Mouse (Mus musculus) forebrain, embryonic 16.5 days (tissue): ENCODE results near the gene Dmrt1. TPM values are rescaled to one million over a fixed set of nuclear protein-coding genes. Genes with fewer than 3 reads are reported as not detected.

ENCODE experiments used
- ATAC-seq: fragments of 200-750 bp; cut with Nextera tagmentation; 2 replicates; pipeline ENCODE4 v1.8.0; 2017; ENCODE audit warnings: mild to moderate bottlenecking, moderate library complexity
- H3K27ac ChIP-seq: fragments of 300-500 bp; sonication (generic); 2 replicates; pipeline ENCODE4 v1.5.1; 2014; ENCODE audit warnings: low read length, control low read depth
- H3K27me3 ChIP-seq: fragments of 300-500 bp; sonication (generic); replicated peaks from 2 replicates; pipeline ENCODE4 v1.6.1; 2014; ENCODE audit warnings: low read length; ENCODE audit not compliant: control insufficient read depth, insufficient read depth
- H3K36me3 ChIP-seq: fragments of 300-500 bp; sonication (generic); 2 replicates; pipeline ENCODE4 v1.6.1; 2014; ENCODE audit not compliant: control insufficient read depth, insufficient read depth
- H3K4me1 ChIP-seq: fragments of 300-500 bp; sonication (generic); replicated peaks from 2 replicates; pipeline ENCODE4 v1.6.1; 2014; ENCODE audit warnings: low read length; ENCODE audit not compliant: control insufficient read depth, insufficient read depth
- H3K4me2 ChIP-seq: fragments of 300-500 bp; sonication (generic); 2 replicates; pipeline ENCODE4 v1.6.1; 2014; ENCODE audit warnings: mild to moderate bottlenecking, low read length, control low read depth
- H3K4me3 ChIP-seq: fragments of 300-500 bp; sonication (generic); replicated peaks from 2 replicates; pipeline ENCODE4 v1.5.1; 2014; ENCODE audit warnings: mild to moderate bottlenecking, low read length, control low read depth
- H3K9ac ChIP-seq: fragments of 300-500 bp; sonication (generic); replicated peaks from 2 replicates; pipeline ENCODE4 v1.6.1; 2014; ENCODE audit warnings: low read depth, low read length, control low read depth
- H3K9me3 ChIP-seq: fragments of 300-500 bp; sonication (generic); 2 replicates; pipeline ENCODE4 v1.6.1; 2016; ENCODE audit warnings: low read length; ENCODE audit not compliant: control insufficient read depth
- WGBS: fragments of 180-500 bp; shearing (Covaris S2); extraction: QIAGEN DNeasy Blood & Tissue Kit; methylation state at CpG from one replicate; pipeline ENCODE4 v1.1.7; 2014; 5-methylcytosine and 5-hydroxymethylcytosine counted together
- polyA plus RNA-seq: library from polyadenylated mRNA; unstranded; fragments of >200 nt; fragmentation: Nextera tagmentation; extraction: Ambion mirVana; gene quantifications from 2 replicates; pipeline ENCODE4 v1.2.1, GENCODE M21; 2015

Gene Dmrt1
- polyA plus RNA-seq, 1 experiment from 2014 or later, result not detected

DNA sequence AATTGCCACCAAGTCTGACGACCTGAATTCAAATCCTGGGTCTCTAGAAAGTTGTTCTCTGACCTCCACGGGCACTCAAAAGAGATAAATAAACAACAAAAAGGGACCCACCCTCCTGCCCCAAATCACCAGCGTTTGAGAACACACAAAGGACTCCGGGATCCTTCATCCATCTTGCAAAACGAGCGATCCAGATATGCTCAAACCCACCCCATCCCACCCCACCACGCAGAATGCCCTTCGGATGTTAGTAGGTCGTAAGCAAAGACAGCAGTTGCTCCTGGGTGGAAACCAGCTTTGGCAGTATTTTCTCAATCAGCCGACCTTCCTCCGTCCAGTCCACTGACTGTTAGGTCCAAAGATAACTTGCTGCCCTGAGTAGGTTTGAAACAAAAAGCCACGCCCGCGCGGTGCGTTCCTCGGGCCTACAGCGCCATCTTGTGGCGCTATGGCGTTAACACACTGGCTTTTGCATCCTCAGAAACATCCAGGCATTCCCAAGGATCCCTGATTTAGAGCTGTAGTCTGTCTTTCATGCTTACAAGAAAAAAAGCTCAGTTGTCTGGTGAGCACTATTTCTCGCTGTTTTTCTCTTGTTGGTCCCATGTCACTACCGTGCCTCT is 130.3 kb downstream of the Dmrt1 start:
- no peaks in the 10 kb centered on the region for H3K9me3 ChIP-seq
- no peaks in the 10 kb centered on the region for H3K4me1 ChIP-seq
- 10% methylated on average over 22 of the region's 22 CpGs for WGBS
- H3K36me3 ChIP-seq, result no peaks in the 10 kb centered on the region
- peak overlapping the region; percentile 43 for H3K9ac ChIP-seq
- H3K27ac ChIP-seq, result no peak overlapping the region
- H3K4me3 ChIP-seq, result peak overlapping the region; percentile 43
- ATAC-seq, result peak; percentile 89
- peak overlapping the region; percentile 52 for H3K4me2 ChIP-seq
- no peaks in the 10 kb centered on the region for H3K27me3 ChIP-seq

DNA sequence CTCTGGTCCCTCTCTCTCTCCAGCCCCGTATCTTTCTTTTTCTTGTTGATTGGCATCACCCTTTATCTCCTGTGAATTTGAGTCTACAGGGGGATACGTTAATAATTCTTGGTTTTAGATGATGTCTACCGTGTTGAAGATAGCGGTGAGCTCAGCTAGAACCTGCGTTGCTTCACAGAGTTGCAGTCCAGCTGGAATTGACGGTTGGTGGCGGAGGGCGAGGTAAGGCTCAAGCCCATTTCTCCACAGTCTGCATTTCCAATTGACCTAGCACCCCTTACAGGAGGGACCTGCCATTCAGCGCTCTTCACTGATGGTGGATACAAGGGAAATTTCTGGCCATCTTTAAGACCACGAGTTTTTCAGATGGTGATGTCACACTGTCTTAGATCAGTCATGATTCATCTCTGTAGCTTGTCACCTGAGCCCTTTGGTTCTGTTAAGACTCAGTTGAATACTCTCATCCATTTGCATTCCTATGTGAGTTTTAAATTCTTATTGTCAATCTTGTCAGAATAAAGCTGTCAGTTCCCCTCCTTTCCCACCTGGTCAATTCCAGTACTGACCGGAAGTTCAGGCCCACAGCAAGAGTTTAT is 133.4 kb downstream of the Dmrt1 start:
- Histone ChIP-seq H3K36me3 (no peaks in the 10 kb centered on the region), H3K9ac (no peak overlapping the region), H3K27ac (no peak overlapping the region), H3K4me2 (no peak overlapping the region), H3K9me3 (no peaks in the 10 kb centered on the region), H3K27me3 (no peaks in the 10 kb centered on the region), H3K4me1 (no peaks in the 10 kb centered on the region), H3K4me3 (no peak overlapping the region)
- ATAC-seq, result no peak
- 77% methylated on average over 11 of the region's 11 CpGs for WGBS

DNA sequence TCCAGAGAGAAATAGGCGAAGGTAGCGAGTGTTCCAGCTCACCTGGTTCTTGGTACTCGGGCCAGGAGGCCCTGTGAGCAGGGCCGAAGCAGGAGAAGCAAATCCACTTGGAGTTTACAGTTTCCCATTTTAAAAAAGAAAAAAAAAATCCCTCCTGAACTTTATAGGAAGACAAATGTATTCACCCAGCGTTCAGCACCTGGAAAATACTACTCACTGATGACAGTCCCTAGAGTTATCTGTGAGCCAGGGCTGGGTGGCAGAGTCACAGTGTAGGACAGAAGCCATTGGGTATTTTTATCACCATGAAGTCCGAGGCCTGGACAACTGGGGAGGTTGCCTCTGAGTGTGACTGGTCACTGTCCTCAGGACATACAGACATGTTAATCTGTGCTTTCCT is 136.4 kb downstream of the Dmrt1 start:
- 88% methylated on average over 6 of the region's 6 CpGs for WGBS
- no peak overlapping the region for H3K9ac ChIP-seq
- no peak overlapping the region for H3K27ac ChIP-seq
- no peaks in the 10 kb centered on the region for H3K36me3 ChIP-seq
- no peak for ATAC-seq
- H3K27me3 ChIP-seq, result no peaks in the 10 kb centered on the region
- H3K4me1 ChIP-seq, result no peaks in the 10 kb centered on the region
- H3K9me3 ChIP-seq, result no peaks in the 10 kb centered on the region
- no peak overlapping the region for H3K4me3 ChIP-seq
- no peak overlapping the region for H3K4me2 ChIP-seq

DNA sequence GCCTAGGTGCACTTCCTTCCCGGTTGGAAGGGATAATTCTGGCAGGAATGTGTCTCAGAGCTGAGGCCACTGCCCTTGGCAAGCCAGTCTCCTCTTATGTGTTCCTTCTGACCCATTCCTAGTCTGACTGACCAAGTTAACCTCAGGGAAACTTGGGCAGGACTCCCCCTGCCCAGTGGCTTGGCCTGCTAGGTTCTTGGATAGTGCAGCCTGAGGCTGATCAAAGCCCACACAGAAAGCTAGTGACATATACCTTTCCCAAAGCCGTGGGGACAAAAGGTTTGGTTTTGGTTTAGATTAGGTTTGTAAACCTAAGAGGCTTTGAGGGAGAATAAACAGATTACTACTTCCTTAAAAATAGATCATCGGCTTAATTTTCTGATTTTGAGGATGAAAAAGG is 141.7 kb downstream of the Dmrt1 start:
- Histone ChIP-seq H3K27ac (no peak overlapping the region), H3K4me3 (no peak overlapping the region), H3K36me3 (no peaks in the 10 kb centered on the region), H3K4me2 (no peak overlapping the region), H3K9ac (no peak overlapping the region), H3K4me1 (no peaks in the 10 kb centered on the region), H3K9me3 (no peaks in the 10 kb centered on the region), H3K27me3 (no peaks in the 10 kb centered on the region)
- WGBS, result 72% methylated on average over 3 of the region's 3 CpGs
- ATAC-seq, result no peak

DNA sequence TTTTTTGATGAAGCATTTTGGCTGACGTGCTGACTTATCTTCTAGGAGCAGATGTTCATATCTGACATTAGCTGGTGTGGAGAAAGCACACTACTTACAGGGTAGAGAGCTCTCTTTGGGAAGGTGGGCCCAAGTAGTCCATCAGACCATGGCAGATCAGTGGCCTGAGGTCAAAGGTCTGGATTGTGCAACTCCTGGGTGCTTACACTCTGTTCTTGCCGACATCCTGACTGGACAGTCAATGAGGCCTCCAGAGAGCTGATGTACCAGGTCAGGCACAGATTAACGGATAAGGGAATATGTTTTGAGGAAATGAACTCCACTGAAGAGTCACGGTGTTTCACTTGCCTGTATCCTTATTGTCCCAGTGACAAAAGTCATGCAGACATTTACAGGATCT is 143.3 kb downstream of the Dmrt1 start:
- Histone ChIP-seq H3K4me3 (no peak overlapping the region), H3K27ac (no peak overlapping the region), H3K9me3 (no peaks in the 10 kb centered on the region), H3K4me2 (no peak overlapping the region), H3K27me3 (no peaks in the 10 kb centered on the region), H3K36me3 (no peaks in the 10 kb centered on the region), H3K9ac (no peak overlapping the region), H3K4me1 (no peaks in the 10 kb centered on the region)
- 82% methylated on average over 4 of the region's 4 CpGs for WGBS
- ATAC-seq, result no peak

DNA sequence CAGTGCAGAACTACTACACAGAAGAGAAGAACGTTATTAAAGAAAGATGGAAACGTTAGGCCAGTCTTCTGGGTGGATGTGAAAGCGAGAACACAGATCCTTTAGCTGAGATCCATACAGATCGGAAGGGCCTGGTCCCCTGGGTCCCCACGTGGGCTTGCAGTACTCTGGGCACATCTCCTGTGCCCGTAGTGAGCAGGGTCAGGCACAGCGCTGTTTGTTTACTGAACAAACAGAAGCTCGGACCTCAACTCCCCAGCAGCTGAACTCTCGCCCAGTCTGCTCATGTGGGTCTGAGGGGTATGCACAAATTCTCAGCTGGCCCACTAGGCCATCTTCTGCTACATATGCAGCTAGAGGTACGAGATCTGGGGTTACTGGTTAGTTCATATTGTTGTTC is 145.1 kb downstream of the Dmrt1 start:
- no peak overlapping the region for H3K4me2 ChIP-seq
- no peak overlapping the region for H3K4me3 ChIP-seq
- no peaks in the 10 kb centered on the region for H3K36me3 ChIP-seq
- H3K9me3 ChIP-seq, result no peaks in the 10 kb centered on the region
- H3K27me3 ChIP-seq, result no peaks in the 10 kb centered on the region
- 86% methylated on average over 10 of the region's 10 CpGs for WGBS
- no peak for ATAC-seq
- H3K9ac ChIP-seq, result no peak overlapping the region
- H3K27ac ChIP-seq, result no peak overlapping the region
- no peaks in the 10 kb centered on the region for H3K4me1 ChIP-seq

DNA sequence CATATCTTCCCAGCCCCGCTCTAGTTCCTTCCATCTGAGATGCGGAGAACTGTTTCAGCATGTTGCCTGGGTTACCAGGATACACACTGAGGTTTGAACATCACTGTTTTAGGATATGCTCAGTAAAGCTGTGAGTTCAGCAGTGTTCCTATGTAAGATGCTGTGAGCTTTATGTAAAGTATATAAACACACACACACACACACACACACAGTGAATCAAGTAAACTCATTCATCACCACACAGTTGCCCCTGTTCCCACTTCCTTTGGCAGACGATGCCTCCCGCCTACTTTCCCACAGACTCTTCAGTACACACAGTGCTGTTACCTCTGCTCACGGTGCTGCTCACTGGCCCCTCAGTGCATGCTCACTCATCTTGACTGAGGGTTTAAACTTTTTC is 147.1 kb downstream of the Dmrt1 start:
- no peaks in the 10 kb centered on the region for H3K36me3 ChIP-seq

More for the DNA sequence above, 147.1 kb downstream of the Dmrt1 start:
- H3K27me3 ChIP-seq, result no peaks in the 10 kb centered on the region
- 69% methylated on average over 5 of the region's 5 CpGs for WGBS
- no peak overlapping the region for H3K9ac ChIP-seq
- H3K4me3 ChIP-seq, result no peak overlapping the region
- H3K4me1 ChIP-seq, result no peaks in the 10 kb centered on the region
- H3K9me3 ChIP-seq, result no peaks in the 10 kb centered on the region
- no peak overlapping the region for H3K27ac ChIP-seq
- no peak overlapping the region for H3K4me2 ChIP-seq
- no peak; the same call in 1 of the 2 replicates for ATAC-seq

Other genes with a start within 250 kb of the Dmrt1 start
- gene Dmrt3, start 104.7 kb downstream of the Dmrt1 start, polyA plus RNA-seq, result 1.7 and 2.6 TPM in 2 replicates
- gene Dmrt2, start 166.8 kb downstream of the Dmrt1 start, polyA plus RNA-seq, result 0.86 and 2.1 TPM in 2 replicates